Mouse (Mus musculus): ENCODE measurements around the gene Sh3bgr. TPM values are rescaled to one million over a fixed set of nuclear protein-coding genes. Genes with fewer than 3 reads are reported as not detected.
A peak's percentile ranks its signal among the peaks of the same experiment; 100 is the strongest.

Sh3bgr gene
- polyA plus RNA-seq, 1 experiment from 2014 or later: 9.4 TPM

DNA sequence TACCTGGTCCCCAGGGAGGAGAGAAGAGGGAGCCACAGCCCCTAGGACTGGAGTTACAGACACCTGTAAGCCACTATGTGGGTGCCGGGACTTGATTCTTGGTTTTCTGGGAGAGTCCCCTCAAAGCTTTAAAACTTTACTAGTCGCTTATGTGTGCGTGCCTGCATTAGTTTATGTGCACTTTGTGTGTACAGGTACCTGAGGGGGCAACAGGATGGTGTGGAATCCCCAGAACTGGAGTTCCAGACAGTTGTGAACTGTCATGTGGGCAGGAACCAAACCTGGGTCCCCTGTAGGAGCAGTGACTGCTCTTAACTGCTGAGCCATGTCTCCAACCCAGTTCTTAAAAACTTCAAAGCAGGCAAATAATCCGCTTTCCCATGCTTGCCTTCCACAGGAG lies 31.0 kb downstream of the Sh3bgr start:
- H3K27me3 ChIP-seq (ENCODE audit: insufficient read depth, low read length): no peaks in the 10 kb centered on the region
- H3K36me3 ChIP-seq (ENCODE audit: insufficient read depth, low read length): no peaks in the 10 kb centered on the region
- WGBS: 86% methylated on average over 4 of the region's 4 CpGs
- ATAC-seq (ENCODE audit: low FRiP score, low TSS enrichment): no peak
- no peaks in the 10 kb centered on the region for H3K4me1 ChIP-seq (ENCODE audit: insufficient read depth, low read length)
- H3K4me3 ChIP-seq (ENCODE audit: low read length): no peak overlapping the region
- H3K9me3 ChIP-seq (ENCODE audit: low read length): no peaks in the 10 kb centered on the region
- no peak overlapping the region for H3K9ac ChIP-seq (replicated peaks; ENCODE audit: low read length)
- no peak overlapping the region for H3K4me2 ChIP-seq (replicated peaks; ENCODE audit: low read depth, low read length)
- no peak overlapping the region for H3K27ac ChIP-seq (ENCODE audit: low read length)

- H3K4me1 ChIP-seq (ENCODE audit: insufficient read depth, low read length): no peaks in the 10 kb centered on the region
- 83% methylated on average over 8 of the region's 8 CpGs for WGBS
- H3K4me3 ChIP-seq (ENCODE audit: low read length): no peak overlapping the region
- H3K9ac ChIP-seq (replicated peaks; ENCODE audit: low read length): no peak overlapping the region
- no peaks in the 10 kb centered on the region for H3K9me3 ChIP-seq (ENCODE audit: low read length)
- H3K27me3 ChIP-seq (ENCODE audit: insufficient read depth, low read length): no peaks in the 10 kb centered on the region
- no peak overlapping the region for H3K27ac ChIP-seq (ENCODE audit: low read length)
- ATAC-seq (ENCODE audit: low FRiP score, low TSS enrichment): no peak
- H3K4me2 ChIP-seq (replicated peaks; ENCODE audit: low read depth, low read length): no peak overlapping the region
- H3K36me3 ChIP-seq (ENCODE audit: insufficient read depth, low read length): no peaks in the 10 kb centered on the region
Measured at GRCm38 (mm10) chr16:96231974-96232373, 31.7 kb downstream of the Sh3bgr start.

- no peak for ATAC-seq (ENCODE audit: low FRiP score, low TSS enrichment)
- Histone ChIP-seq H3K27me3 (ENCODE audit: insufficient read depth, low read length) (no peaks in the 10 kb centered on the region), H3K27ac (ENCODE audit: low read length) (no peak overlapping the region), H3K4me3 (ENCODE audit: low read length) (no peak overlapping the region), H3K9ac (replicated peaks; ENCODE audit: low read length) (no peak overlapping the region), H3K4me1 (ENCODE audit: insufficient read depth, low read length) (no peaks in the 10 kb centered on the region), H3K9me3 (ENCODE audit: low read length) (no peaks in the 10 kb centered on the region), H3K4me2 (replicated peaks; ENCODE audit: low read depth, low read length) (no peak overlapping the region), H3K36me3 (ENCODE audit: insufficient read depth, low read length) (no peaks in the 10 kb centered on the region)
- 90% methylated on average over 8 of the region's 8 CpGs for WGBS
Measured at GRCm38 (mm10) chr16:96233996-96234395, 33.7 kb downstream of the Sh3bgr start.

- Histone ChIP-seq H3K9me3 (ENCODE audit: low read length) (no peaks in the 10 kb centered on the region), H3K4me1 (ENCODE audit: insufficient read depth, low read length) (no peaks in the 10 kb centered on the region), H3K36me3 (ENCODE audit: insufficient read depth, low read length) (no peaks in the 10 kb centered on the region), H3K4me3 (ENCODE audit: low read length) (no peak within 1 kb of the TSS), H3K27me3 (ENCODE audit: insufficient read depth, low read length) (no peaks in the 10 kb centered on the region), H3K9ac (replicated peaks; ENCODE audit: low read length) (no peak within 1 kb of the TSS; the same call in 1 of the 2 replicates), H3K27ac (ENCODE audit: low read length) (peak within 1 kb of the TSS; percentile 14; the same call in 1 of the 2 replicates), H3K4me2 (replicated peaks; ENCODE audit: low read depth, low read length) (no peak within 1 kb of the TSS)
- no peak for ATAC-seq (ENCODE audit: low FRiP score, low TSS enrichment)
- 68% methylated on average over 17 of the region's 17 CpGs for WGBS
Measured at GRCm38 (mm10) chr16:96235366-96235970, 35.2 kb downstream of the Sh3bgr start, which contains the start of gene B3galt5. B3galt5 (plus strand) TSS chr16:96235801.

DNA sequence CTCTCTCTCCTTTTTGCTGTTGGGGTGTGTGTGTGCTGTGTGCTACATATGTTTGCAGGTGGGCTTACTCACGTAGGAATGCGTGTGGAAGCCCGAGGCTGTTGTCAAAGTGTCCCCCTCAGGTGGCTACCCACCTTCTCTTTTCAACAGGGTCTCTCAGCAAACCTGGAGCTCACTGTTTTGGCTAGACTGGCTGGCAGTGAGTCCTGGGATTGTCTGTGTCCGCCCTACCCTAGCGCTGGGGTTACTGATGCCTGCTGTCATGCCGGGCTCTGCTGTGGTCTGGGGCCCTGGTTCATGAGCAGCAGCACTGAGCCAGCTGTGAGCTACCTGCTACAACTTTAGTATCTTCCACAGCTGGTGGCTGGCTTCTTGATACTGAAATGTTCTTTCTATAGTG lies 44.2 kb downstream of the Sh3bgr start:
- Histone ChIP-seq H3K27me3 (ENCODE audit: insufficient read depth, low read length) (no peaks in the 10 kb centered on the region), H3K4me3 (ENCODE audit: low read length) (no peak overlapping the region), H3K4me1 (ENCODE audit: insufficient read depth, low read length) (no peaks in the 10 kb centered on the region), H3K4me2 (replicated peaks; ENCODE audit: low read depth, low read length) (no peak overlapping the region), H3K36me3 (ENCODE audit: insufficient read depth, low read length) (no peaks in the 10 kb centered on the region), H3K9me3 (ENCODE audit: low read length) (peaks cover 6% of the 10 kb centered on the region; the same call in 1 of the 2 replicates), H3K9ac (replicated peaks; ENCODE audit: low read length) (no peak overlapping the region), H3K27ac (ENCODE audit: low read length) (no peak overlapping the region)
- ATAC-seq (ENCODE audit: low FRiP score, low TSS enrichment): no peak
- 80% methylated on average over 6 of the region's 6 CpGs for WGBS

- Histone ChIP-seq H3K4me1 (ENCODE audit: insufficient read depth, low read length) (no peaks in the 10 kb centered on the region), H3K9ac (replicated peaks; ENCODE audit: low read length) (no peak overlapping the region), H3K4me2 (replicated peaks; ENCODE audit: low read depth, low read length) (no peak overlapping the region), H3K36me3 (ENCODE audit: insufficient read depth, low read length) (no peaks in the 10 kb centered on the region), H3K4me3 (ENCODE audit: low read length) (no peak overlapping the region), H3K27ac (ENCODE audit: low read length) (no peak overlapping the region), H3K27me3 (ENCODE audit: insufficient read depth, low read length) (no peaks in the 10 kb centered on the region), H3K9me3 (ENCODE audit: low read length) (peaks cover 6% of the 10 kb centered on the region; the same call in 1 of the 2 replicates)
- 94% methylated on average over 7 of the region's 7 CpGs for WGBS
- ATAC-seq (ENCODE audit: low FRiP score, low TSS enrichment): no peak
Measured at GRCm38 (mm10) chr16:96249635-96250034, 49.4 kb downstream of the Sh3bgr start.

DNA sequence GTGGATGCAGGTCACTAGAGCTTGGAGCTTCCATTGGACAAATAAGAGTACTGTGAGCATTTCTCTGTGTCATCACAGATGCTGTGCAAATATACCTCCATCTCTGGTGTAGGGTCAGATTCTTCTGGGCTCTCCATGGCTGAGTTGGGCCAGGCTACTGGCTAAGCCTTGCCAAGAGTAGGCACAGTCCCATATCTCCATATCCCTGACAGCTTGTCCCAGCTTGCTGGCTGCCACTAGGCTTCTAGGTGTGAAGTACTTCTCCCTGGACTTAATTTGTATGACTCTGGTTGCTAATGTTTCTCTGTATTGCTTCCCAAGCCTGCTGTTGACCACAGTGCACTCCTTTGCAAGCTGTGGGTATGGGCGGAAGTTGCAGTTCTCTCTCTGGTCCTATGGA lies 51.9 kb downstream of the Sh3bgr start:
- no peak overlapping the region for H3K9ac ChIP-seq (replicated peaks; ENCODE audit: low read length)
- no peak overlapping the region for H3K27ac ChIP-seq (ENCODE audit: low read length)
- H3K27me3 ChIP-seq (ENCODE audit: insufficient read depth, low read length): no peaks in the 10 kb centered on the region
- H3K4me2 ChIP-seq (replicated peaks; ENCODE audit: low read depth, low read length): no peak overlapping the region
- ATAC-seq (ENCODE audit: low FRiP score, low TSS enrichment): no peak
- 79% methylated on average over 1 of the region's 1 CpGs for WGBS
- no peaks in the 10 kb centered on the region for H3K36me3 ChIP-seq (ENCODE audit: insufficient read depth, low read length)
- H3K9me3 ChIP-seq (ENCODE audit: low read length): peaks cover 6% of the 10 kb centered on the region; the same call in 1 of the 2 replicates
- H3K4me1 ChIP-seq (ENCODE audit: insufficient read depth, low read length): no peaks in the 10 kb centered on the region
- H3K4me3 ChIP-seq (ENCODE audit: low read length): no peak overlapping the region

GRCm38 (mm10) chr16:96258429-96258828 lies 58.2 kb downstream of the Sh3bgr start:
- 83% methylated on average over 8 of the region's 8 CpGs for WGBS
- ATAC-seq (ENCODE audit: low FRiP score, low TSS enrichment): peak; percentile 69
- no peak overlapping the region for H3K27ac ChIP-seq (ENCODE audit: low read length)
- H3K27me3 ChIP-seq (ENCODE audit: insufficient read depth, low read length): no peaks in the 10 kb centered on the region
- no peaks in the 10 kb centered on the region for H3K36me3 ChIP-seq (ENCODE audit: insufficient read depth, low read length)
- H3K4me1 ChIP-seq (ENCODE audit: insufficient read depth, low read length): no peaks in the 10 kb centered on the region
- H3K4me2 ChIP-seq (replicated peaks; ENCODE audit: low read depth, low read length): no peak overlapping the region
- H3K4me3 ChIP-seq (ENCODE audit: low read length): 0 out of 2 replicates have a peak overlapping the region, but pooled peaks have one; percentile 9
- no peaks in the 10 kb centered on the region for H3K9me3 ChIP-seq (ENCODE audit: low read length)
- no peak overlapping the region for H3K9ac ChIP-seq (replicated peaks; ENCODE audit: low read length)

- WGBS: 79% methylated on average over 2 of the region's 2 CpGs
- Histone ChIP-seq H3K27ac (ENCODE audit: low read length) (no peak overlapping the region), H3K36me3 (ENCODE audit: insufficient read depth, low read length) (no peaks in the 10 kb centered on the region), H3K4me3 (ENCODE audit: low read length) (no peak overlapping the region), H3K4me2 (replicated peaks; ENCODE audit: low read depth, low read length) (no peak overlapping the region), H3K27me3 (ENCODE audit: insufficient read depth, low read length) (no peaks in the 10 kb centered on the region), H3K9ac (replicated peaks; ENCODE audit: low read length) (no peak overlapping the region), H3K9me3 (ENCODE audit: low read length) (no peaks in the 10 kb centered on the region), H3K4me1 (ENCODE audit: insufficient read depth, low read length) (no peaks in the 10 kb centered on the region)
- ATAC-seq (ENCODE audit: low FRiP score, low TSS enrichment): no peak
Measured at GRCm38 (mm10) chr16:96271736-96272135, 71.5 kb downstream of the Sh3bgr start.

DNA sequence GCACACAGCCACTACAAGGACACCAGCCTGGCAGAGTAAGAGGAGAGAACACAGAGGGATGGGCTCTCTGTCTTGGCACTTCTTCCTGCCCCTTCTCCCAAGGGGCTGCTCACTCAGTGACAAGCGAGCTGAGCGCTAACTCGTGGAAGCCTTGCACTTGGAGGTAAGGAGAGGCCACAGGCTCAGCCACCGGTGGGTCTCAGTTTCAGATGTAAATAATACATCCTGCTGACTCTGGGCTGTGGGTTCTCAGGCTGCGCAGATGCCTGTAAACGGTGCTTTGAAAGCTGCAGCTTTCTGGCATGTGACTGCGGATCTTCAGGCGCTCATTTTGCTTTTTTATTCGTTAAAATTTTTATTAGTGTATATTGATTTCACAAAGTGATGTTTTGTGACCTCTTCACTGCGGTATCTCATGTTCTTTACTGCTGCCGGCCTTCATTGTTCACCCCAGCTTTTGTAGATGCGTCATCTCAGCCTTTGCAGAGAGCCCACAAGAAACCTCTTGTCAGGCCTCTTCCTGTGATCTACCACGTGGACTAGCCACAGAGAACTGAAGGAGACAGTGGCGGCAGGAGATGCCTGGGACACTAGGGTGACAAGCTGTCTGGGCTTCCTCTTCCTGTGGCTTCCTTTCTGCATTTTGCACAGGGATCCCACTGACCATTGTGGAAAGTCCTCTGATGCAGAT lies 72.8 kb downstream of the Sh3bgr start:
- H3K27me3 ChIP-seq (ENCODE audit: insufficient read depth, low read length): no peaks in the 10 kb centered on the region
- WGBS: 40% methylated on average over 14 of the region's 14 CpGs
- H3K27ac ChIP-seq (ENCODE audit: low read length): no peak overlapping the region
- H3K9ac ChIP-seq (replicated peaks; ENCODE audit: low read length): no peak overlapping the region
- H3K4me2 ChIP-seq (replicated peaks; ENCODE audit: low read depth, low read length): no peak overlapping the region
- no peaks in the 10 kb centered on the region for H3K4me1 ChIP-seq (ENCODE audit: insufficient read depth, low read length)
- no peak overlapping the region for H3K4me3 ChIP-seq (ENCODE audit: low read length)
- no peaks in the 10 kb centered on the region for H3K9me3 ChIP-seq (ENCODE audit: low read length)
- H3K36me3 ChIP-seq (ENCODE audit: insufficient read depth, low read length): no peaks in the 10 kb centered on the region
- ATAC-seq (ENCODE audit: low FRiP score, low TSS enrichment): no peak
